Mouse (Mus musculus) forebrain, embryonic 11.5 days (tissue): ENCODE measurements around the gene Abt1. TPM values are rescaled to one million over a fixed set of nuclear protein-coding genes. Genes with fewer than 3 reads are reported as not detected.
A peak's percentile ranks its signal among the peaks of the same experiment; 100 is the strongest.

Experiments
- ATAC-seq: fragments of 200-750 bp; cut with Nextera tagmentation; replicated peaks from 2 replicates; pipeline ENCODE4 v1.8.0; 2017; ENCODE audit warnings: moderate TSS enrichment; ENCODE audit not compliant: low FRiP score
- DNase-seq: peaks from one replicate; pipeline ENCODE4 v3.0.0-alpha.2; 2017; ENCODE audit warnings: low spot score
- H3K27ac ChIP-seq: fragments of 300-500 bp; sonication (generic); 2 replicates; pipeline ENCODE4 v1.5.1; 2014; ENCODE audit warnings: low read depth, low read length
- H3K27me3 ChIP-seq: fragments of 300-500 bp; sonication (generic); 2 replicates; pipeline ENCODE4 v1.6.1; 2014; ENCODE audit warnings: mild to moderate bottlenecking, low read length, mixed read lengths; ENCODE audit not compliant: control insufficient read depth, insufficient read depth
- H3K36me3 ChIP-seq: fragments of 300-500 bp; sonication (generic); 2 replicates; pipeline ENCODE4 v1.6.1; 2014; ENCODE audit warnings: mild to moderate bottlenecking, low read length, moderate library complexity, mixed read lengths; ENCODE audit not compliant: control insufficient read depth, insufficient read depth
- H3K4me1 ChIP-seq: fragments of 300-500 bp; sonication (generic); replicated peaks from 2 replicates; pipeline ENCODE4 v1.6.1; 2014; ENCODE audit warnings: low read length, mixed read lengths; ENCODE audit not compliant: control insufficient read depth, insufficient read depth
- H3K4me2 ChIP-seq: fragments of 300-500 bp; sonication (generic); 2 replicates; pipeline ENCODE4 v1.6.1; 2014; ENCODE audit warnings: low read depth, mild to moderate bottlenecking, low read length, moderate library complexity, mixed read lengths; ENCODE audit not compliant: severe bottlenecking
- H3K4me3 ChIP-seq: fragments of 300-500 bp; sonication (generic); 2 replicates; pipeline ENCODE4 v1.5.1; 2014; ENCODE audit warnings: low read depth, low read length
- H3K9ac ChIP-seq: fragments of 300-500 bp; sonication (generic); 2 replicates; pipeline ENCODE4 v1.6.1; 2014; ENCODE audit warnings: low read length
- H3K9me3 ChIP-seq: fragments of 300-500 bp; sonication (generic); 2 replicates; pipeline ENCODE4 v1.6.1; 2016; ENCODE audit warnings: low read length, mixed read lengths; ENCODE audit not compliant: control insufficient read depth
- WGBS: fragments of 180-500 bp; shearing (Covaris S2); extraction: QIAGEN DNeasy Blood & Tissue Kit; methylation state at CpG from one replicate; pipeline ENCODE4 v1.1.7; 2014; 5-methylcytosine and 5-hydroxymethylcytosine counted together
- polyA plus RNA-seq: library from polyadenylated mRNA; unstranded; fragments of >200 nt; fragmentation: Nextera tagmentation; extraction: Ambion mirVana; gene quantifications from 2 replicates; pipeline ENCODE4 v1.2.1, GENCODE M21; 2014

The Abt1 gene
- polyA plus RNA-seq, 1 experiment from 2014 or later, result 13.0 TPM

GRCm38 (mm10) chr13:23429771-23430380 lies 6.2 kb upstream of the Abt1 start:
- Histone ChIP-seq H3K36me3 (no peaks in the 10 kb centered on the region), H3K27ac (peak overlapping the region; percentile 90; the same call in 1 of the 2 replicates), H3K9me3 (no peaks in the 10 kb centered on the region), H3K9ac (peak overlapping the region; percentile 71), H3K4me3 (peak overlapping the region; percentile 52), H3K4me1 (peaks cover 1% of the 10 kb centered on the region; the same call in 1 of the 2 replicates), H3K4me2 (peak overlapping the region; percentile 54), H3K27me3 (no peaks in the 10 kb centered on the region)
- no peak for DNase-seq
- ATAC-seq, result no peak
- WGBS, result 44% methylated on average over 10 of the region's 10 CpGs

GRCm38 (mm10) chr13:23428166-23428993 lies 4.7 kb upstream of the Abt1 start:
- 51% methylated on average over 16 of the region's 16 CpGs for WGBS
- no peak overlapping the region for H3K27ac ChIP-seq
- DNase-seq (no peak), ATAC-seq (no peak)
- H3K9me3 ChIP-seq, result no peaks in the 10 kb centered on the region
- H3K9ac ChIP-seq, result no peak overlapping the region
- no peak overlapping the region for H3K4me3 ChIP-seq
- H3K4me2 ChIP-seq, result no peak overlapping the region
- H3K4me1 ChIP-seq, result 0 out of 2 replicates have a peak, but pooled peaks cover 1% of the 10 kb centered on the region
- H3K36me3 ChIP-seq, result no peaks in the 10 kb centered on the region
- no peaks in the 10 kb centered on the region for H3K27me3 ChIP-seq

GRCm38 (mm10) chr13:23427401-23427910 lies 3.8 kb upstream of the Abt1 start:
- H3K9me3 ChIP-seq, result no peaks in the 10 kb centered on the region
- no peak overlapping the region for H3K4me3 ChIP-seq
- no peak overlapping the region for H3K4me2 ChIP-seq
- no peak for ATAC-seq
- 0 out of 2 replicates have a peak, but pooled peaks cover 1% of the 10 kb centered on the region for H3K4me1 ChIP-seq
- H3K27me3 ChIP-seq, result no peaks in the 10 kb centered on the region
- no peak overlapping the region for H3K27ac ChIP-seq
- no peaks in the 10 kb centered on the region for H3K36me3 ChIP-seq
- no peak overlapping the region for H3K9ac ChIP-seq
- DNase-seq, result no peak
- 69% methylated on average over 10 of the region's 10 CpGs for WGBS

DNA sequence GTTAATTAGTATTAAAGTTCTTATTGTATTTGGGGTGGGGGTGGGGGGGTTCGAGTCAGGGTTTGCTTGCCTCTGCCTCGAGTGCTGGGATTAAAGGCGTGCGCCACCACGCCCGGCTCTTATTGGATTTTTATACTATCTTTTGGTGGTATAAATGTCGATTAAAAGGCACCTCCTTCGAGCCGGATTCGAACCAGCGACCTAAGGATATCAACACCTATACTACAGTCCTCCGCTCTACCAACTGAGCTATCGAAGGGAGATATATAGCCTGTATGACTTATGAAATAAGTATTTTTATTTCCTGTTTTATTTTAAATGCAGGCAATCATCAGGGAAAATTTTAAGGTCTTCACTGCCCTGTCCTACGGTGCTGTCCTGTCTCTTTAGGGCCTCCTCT lies 3.3 kb upstream of the Abt1 start:
- H3K27ac ChIP-seq, result no peak overlapping the region
- peak; percentile 69 for DNase-seq
- H3K4me1 ChIP-seq, result 0 out of 2 replicates have a peak, but pooled peaks cover 1% of the 10 kb centered on the region
- no peaks in the 10 kb centered on the region for H3K36me3 ChIP-seq
- no peak for ATAC-seq
- no peak overlapping the region for H3K4me2 ChIP-seq
- no peak overlapping the region for H3K4me3 ChIP-seq
- H3K9me3 ChIP-seq, result no peaks in the 10 kb centered on the region
- WGBS, result 8% methylated on average over 14 of the region's 14 CpGs
- no peaks in the 10 kb centered on the region for H3K27me3 ChIP-seq
- no peak overlapping the region for H3K9ac ChIP-seq

DNA sequence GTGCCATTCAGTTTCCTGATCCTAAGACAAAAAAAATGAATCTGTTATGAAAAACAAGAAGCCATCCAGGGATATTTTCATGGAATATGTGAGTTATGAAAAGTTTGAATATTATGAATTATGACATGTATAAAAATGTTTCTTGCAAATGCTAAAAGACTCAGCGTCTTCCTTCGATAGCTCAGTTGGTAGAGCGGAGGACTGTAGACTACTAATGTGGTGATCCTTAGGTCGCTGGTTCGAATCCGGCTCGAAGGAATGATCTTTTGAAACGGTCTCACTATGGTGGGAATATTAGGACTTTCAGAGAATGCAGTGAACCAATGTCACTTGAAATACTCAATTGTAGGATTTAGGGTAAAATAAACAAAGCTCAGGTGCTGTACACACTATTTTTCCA lies 2.7 kb upstream of the Abt1 start:
- H3K4me1 ChIP-seq, result 0 out of 2 replicates have a peak, but pooled peaks cover 1% of the 10 kb centered on the region
- ATAC-seq, result no peak
- no peak overlapping the region for H3K4me3 ChIP-seq
- H3K27me3 ChIP-seq, result no peaks in the 10 kb centered on the region
- no peak for DNase-seq
- no peaks in the 10 kb centered on the region for H3K9me3 ChIP-seq
- no peak overlapping the region for H3K4me2 ChIP-seq
- 4% methylated on average over 8 of the region's 8 CpGs for WGBS
- H3K27ac ChIP-seq, result no peak overlapping the region
- no peak overlapping the region for H3K9ac ChIP-seq
- H3K36me3 ChIP-seq, result no peaks in the 10 kb centered on the region

DNA sequence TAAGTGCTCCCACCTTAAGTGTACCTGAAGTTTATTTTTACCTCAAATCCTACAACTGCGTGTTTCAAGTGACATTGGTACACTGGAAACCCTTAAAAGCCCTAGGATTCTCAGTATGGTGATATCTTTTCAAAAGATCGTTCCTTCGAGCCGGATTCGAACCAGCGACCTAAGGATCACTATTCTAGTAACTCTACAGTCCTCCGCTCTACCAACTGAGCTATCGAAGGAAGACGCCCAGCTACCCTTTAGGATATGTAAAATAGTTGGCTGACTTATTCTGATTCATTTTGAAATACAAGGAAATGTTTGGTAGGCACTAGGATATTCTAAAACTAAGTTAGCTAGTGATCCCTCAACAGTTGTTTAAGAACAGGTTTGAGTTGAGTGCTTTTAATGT lies 1.8 kb upstream of the Abt1 start:
- H3K36me3 ChIP-seq, result no peaks in the 10 kb centered on the region; the same call in 1 of the 2 replicates
- under 1% methylated on average over 9 of the region's 9 CpGs for WGBS
- H3K4me2 ChIP-seq, result peak overlapping the region; percentile 5; the same call in 1 of the 2 replicates
- no peak overlapping the region for H3K4me3 ChIP-seq
- no peak overlapping the region for H3K9ac ChIP-seq
- ATAC-seq, result no peak
- no peaks in the 10 kb centered on the region for H3K9me3 ChIP-seq
- H3K27me3 ChIP-seq, result no peaks in the 10 kb centered on the region
- 0 out of 2 replicates have a peak, but pooled peaks cover 1% of the 10 kb centered on the region for H3K4me1 ChIP-seq
- no peak overlapping the region for H3K27ac ChIP-seq
- peak; percentile 78 for DNase-seq

- no peak overlapping the region for H3K27ac ChIP-seq
These were observed 1.0 kb upstream of the Abt1 start for GRCm38 (mm10) chr13:23424494-23425325.

DNA sequence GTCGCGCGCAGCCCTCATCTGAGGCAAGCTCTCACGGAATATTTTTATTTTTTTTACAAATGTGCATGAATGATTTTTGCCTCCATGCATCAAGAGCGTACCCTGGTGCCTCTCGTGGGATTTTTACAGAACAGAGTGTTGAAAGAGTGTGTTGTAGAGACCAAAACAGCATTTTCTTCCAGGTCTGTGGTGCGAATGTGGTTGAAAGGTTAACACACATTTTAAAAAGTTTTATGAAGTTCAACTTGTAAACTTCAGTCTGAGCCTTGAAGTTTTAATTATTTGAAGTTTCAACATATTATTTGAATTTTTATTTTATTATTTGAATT lies 350 bp upstream of the Abt1 start:
- H3K27me3 ChIP-seq, result no peaks in the 10 kb centered on the region
- ATAC-seq (no peak), DNase-seq (no peak)
- no peaks in the 10 kb centered on the region for H3K4me1 ChIP-seq
- H3K36me3 ChIP-seq, result no peaks in the 10 kb centered on the region; the same call in 1 of the 2 replicates
- peak overlapping the region; percentile 91 for H3K4me3 ChIP-seq
- 1% methylated on average over 7 of the region's 7 CpGs for WGBS
- H3K4me2 ChIP-seq, result peak overlapping the region; percentile 70
- no peak overlapping the region for H3K27ac ChIP-seq
- H3K9me3 ChIP-seq, result no peaks in the 10 kb centered on the region
- peak overlapping the region; percentile 52; the same call in 1 of the 2 replicates for H3K9ac ChIP-seq

More at GRCm38 (mm10) chr13:23424494-23425325, 1.0 kb upstream of the Abt1 start:
- WGBS, result 2% methylated on average over 25 of the region's 25 CpGs
- Histone ChIP-seq H3K4me3 (peak overlapping the region; percentile 91), H3K4me1 (0 out of 2 replicates have a peak, but pooled peaks cover 1% of the 10 kb centered on the region), H3K4me2 (peak overlapping the region; percentile 70), H3K27me3 (no peaks in the 10 kb centered on the region), H3K36me3 (no peaks in the 10 kb centered on the region; the same call in 1 of the 2 replicates), H3K9ac (no peak overlapping the region), H3K9me3 (no peaks in the 10 kb centered on the region)
- peak; percentile 97 for DNase-seq
- ATAC-seq, result peak; percentile 83
